Mouse (Mus musculus): ENCODE data around the gene Rsg1. TPM values are rescaled to one million over a fixed set of nuclear protein-coding genes. Genes with fewer than 3 reads are reported as not detected.

Gene Rsg1
- total and polyA plus RNA-seq, 2 experiments from 2014 or later: 1.3 TPM; not detected in 1

DNA sequence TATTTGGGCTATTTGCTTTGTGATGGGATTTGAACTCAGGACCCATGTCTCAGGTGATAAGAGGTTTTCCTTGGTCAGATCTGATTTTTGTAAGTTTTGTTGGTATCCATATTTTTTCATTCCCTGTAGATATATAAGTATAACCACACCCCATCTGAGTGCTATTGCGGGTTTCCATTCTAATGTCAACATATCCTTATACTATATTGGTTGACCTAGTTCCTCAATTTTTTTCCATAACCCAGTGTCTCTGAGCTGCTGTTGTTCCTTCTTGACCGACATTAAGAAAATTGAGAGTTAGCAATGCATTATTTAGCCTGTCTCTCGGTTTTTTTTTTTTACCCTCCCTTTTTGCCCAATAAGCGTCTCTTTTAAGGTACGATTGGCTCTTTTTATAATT is 9.0 kb downstream of the Rsg1 start:
- Histone ChIP-seq H3K9ac (replicated peaks; ENCODE audit: low read depth, low read length) (no peak overlapping the region), H3K4me1 (ENCODE audit: control insufficient read depth, insufficient read depth) (no peaks in the 10 kb centered on the region), H3K27ac (ENCODE audit: low read depth) (no peak overlapping the region), H3K27me3 (ENCODE audit: control insufficient read depth, insufficient read depth, low read length) (no peaks in the 10 kb centered on the region), H3K4me3 (ENCODE audit: low read depth, low read length) (no peak overlapping the region), H3K36me3 (replicated peaks; ENCODE audit: control insufficient read depth, insufficient read depth, low read length) (no peaks in the 10 kb centered on the region), H3K9me3 (replicated peaks; ENCODE audit: control insufficient read depth, low read length) (no peaks in the 10 kb centered on the region), H3K4me2 (ENCODE audit: low read depth, low read length) (no peak overlapping the region)
- WGBS: 86% methylated on average over 5 of the region's 5 CpGs
- ATAC-seq (ENCODE audit: insufficient read depth, low read depth) (no peak), DNase-seq (ENCODE audit: low spot score) (no peak)
- TF ChIP-seq EP300 (IDR thresholded peaks at IDR 0.05; ENCODE audit: low read depth) (no peak), CTCF (IDR thresholded peaks at IDR 0.05; ENCODE audit: low read depth) (no peak)

DNA sequence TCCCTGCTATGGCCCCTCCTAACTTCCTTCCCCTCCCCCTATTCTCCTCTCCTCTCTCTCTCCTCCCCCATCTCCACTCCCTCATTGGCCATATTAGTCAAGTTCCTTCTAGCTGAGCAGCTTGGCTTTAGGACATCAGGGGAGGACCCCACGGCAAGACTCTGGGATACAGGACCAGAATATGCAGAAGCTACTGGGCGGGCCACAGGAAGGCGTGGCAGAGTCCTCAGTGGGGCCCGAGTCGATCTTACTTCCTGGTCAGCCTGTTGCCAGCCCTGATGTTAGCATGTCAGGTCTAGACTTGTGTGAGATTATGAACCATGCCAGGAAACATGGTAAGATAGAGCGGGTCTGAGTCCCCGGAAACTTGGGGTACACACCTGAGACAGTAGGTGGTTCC is 14.9 kb downstream of the Rsg1 start:
- Histone ChIP-seq H3K36me3 (replicated peaks; ENCODE audit: control insufficient read depth, insufficient read depth, low read length) (no peaks in the 10 kb centered on the region), H3K9ac (replicated peaks; ENCODE audit: low read depth, low read length) (no peak overlapping the region), H3K27me3 (ENCODE audit: control insufficient read depth, insufficient read depth, low read length) (no peaks in the 10 kb centered on the region), H3K4me3 (ENCODE audit: low read depth, low read length) (no peak overlapping the region), H3K9me3 (replicated peaks; ENCODE audit: control insufficient read depth, low read length) (no peaks in the 10 kb centered on the region), H3K4me2 (ENCODE audit: low read depth, low read length) (no peak overlapping the region), H3K27ac (ENCODE audit: low read depth) (no peak overlapping the region), H3K4me1 (ENCODE audit: control insufficient read depth, insufficient read depth) (no peaks in the 10 kb centered on the region)
- ATAC-seq (ENCODE audit: insufficient read depth, low read depth): no peak
- TF ChIP-seq CTCF (IDR thresholded peaks at IDR 0.05; ENCODE audit: low read depth) (no peak), EP300 (IDR thresholded peaks at IDR 0.05; ENCODE audit: low read depth) (no peak)
- DNase-seq (ENCODE audit: low spot score): no peak
- WGBS: 77% methylated on average over 7 of the region's 7 CpGs

GRCm38 (mm10) chr4:141233196-141233595 is 19.4 kb downstream of the Rsg1 start:
- Histone ChIP-seq H3K4me1 (ENCODE audit: control insufficient read depth, insufficient read depth) (no peaks in the 10 kb centered on the region), H3K4me3 (ENCODE audit: low read depth, low read length) (no peak overlapping the region), H3K9me3 (replicated peaks; ENCODE audit: control insufficient read depth, low read length) (no peaks in the 10 kb centered on the region), H3K4me2 (ENCODE audit: low read depth, low read length) (no peak overlapping the region), H3K27me3 (ENCODE audit: control insufficient read depth, insufficient read depth, low read length) (peaks cover 5% of the 10 kb centered on the region), H3K36me3 (replicated peaks; ENCODE audit: control insufficient read depth, insufficient read depth, low read length) (no peaks in the 10 kb centered on the region), H3K27ac (ENCODE audit: low read depth) (no peak overlapping the region), H3K9ac (replicated peaks; ENCODE audit: low read depth, low read length) (no peak overlapping the region)
- DNase-seq (ENCODE audit: low spot score) (no peak), ATAC-seq (ENCODE audit: insufficient read depth, low read depth) (no peak)
- TF ChIP-seq CTCF (IDR thresholded peaks at IDR 0.05; ENCODE audit: low read depth): no peak
- no peak for TF ChIP-seq EP300 (IDR thresholded peaks at IDR 0.05; ENCODE audit: low read depth)
- 64% methylated on average over 4 of the region's 4 CpGs for WGBS

DNA sequence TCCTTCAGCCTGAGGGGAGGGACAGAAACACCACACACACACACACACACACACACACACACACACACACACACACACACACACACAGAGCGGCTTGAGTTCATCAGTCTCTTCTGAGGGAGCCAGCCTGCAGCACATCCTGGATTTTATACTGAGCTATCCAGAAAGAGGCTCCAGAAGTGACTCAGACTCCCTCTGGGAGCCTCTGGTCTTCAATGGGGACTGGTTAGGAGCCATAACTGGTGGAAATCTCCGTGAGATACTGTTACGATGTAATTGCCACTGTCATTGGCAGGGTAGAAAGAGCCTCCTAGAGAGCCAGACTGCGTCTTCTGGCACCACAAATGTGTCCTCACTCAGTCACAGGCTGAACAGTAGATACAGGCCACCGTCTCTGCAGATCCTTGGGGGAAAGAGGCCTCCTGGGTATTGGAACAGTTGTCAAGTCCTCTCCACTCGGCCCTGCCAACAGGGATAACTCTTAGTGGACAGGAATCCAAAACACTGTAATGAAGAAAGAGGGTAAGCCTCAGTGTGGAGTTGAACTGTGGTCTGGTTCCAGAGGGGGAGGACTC is 21.9 kb downstream of the Rsg1 start:
- WGBS: 46% methylated on average over 6 of the region's 6 CpGs
- no peak for ATAC-seq (ENCODE audit: insufficient read depth, low read depth)
- Histone ChIP-seq H3K4me1 (ENCODE audit: control insufficient read depth, insufficient read depth) (peaks cover 13% of the 10 kb centered on the region; the same call in 1 of the 2 replicates), H3K27me3 (ENCODE audit: control insufficient read depth, insufficient read depth, low read length) (peaks cover 15% of the 10 kb centered on the region), H3K27ac (ENCODE audit: low read depth) (no peak overlapping the region), H3K4me2 (ENCODE audit: low read depth, low read length) (no peak overlapping the region), H3K9ac (replicated peaks; ENCODE audit: low read depth, low read length) (no peak overlapping the region), H3K9me3 (replicated peaks; ENCODE audit: control insufficient read depth, low read length) (no peaks in the 10 kb centered on the region), H3K4me3 (ENCODE audit: low read depth, low read length) (no peak overlapping the region), H3K36me3 (replicated peaks; ENCODE audit: control insufficient read depth, insufficient read depth, low read length) (no peaks in the 10 kb centered on the region)
- no peak for DNase-seq (ENCODE audit: low spot score)
- no peak for TF ChIP-seq EP300 (IDR thresholded peaks at IDR 0.05; ENCODE audit: low read depth)
- TF ChIP-seq CTCF (IDR thresholded peaks at IDR 0.05; ENCODE audit: low read depth): no peak

DNA sequence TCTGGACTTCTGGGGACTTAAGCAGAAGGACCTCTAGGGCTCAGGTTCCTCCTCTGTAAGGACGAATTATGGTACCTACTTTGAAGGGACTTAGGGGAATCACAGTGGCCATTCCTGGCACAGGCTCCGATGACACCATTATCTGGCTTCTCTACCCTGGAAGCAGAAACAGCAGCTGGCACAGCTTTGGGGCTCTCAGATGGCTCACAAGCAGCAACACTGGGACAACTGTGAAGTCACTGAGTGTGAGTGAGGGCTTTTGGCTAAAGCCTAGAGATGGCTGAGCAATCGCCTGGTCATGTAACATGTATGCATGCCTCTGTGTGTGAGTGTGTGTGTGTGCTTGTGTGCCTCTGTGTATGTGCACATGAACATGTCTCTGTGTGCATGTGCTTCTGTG is 23.1 kb downstream of the Rsg1 start:
- WGBS: 64% methylated on average over 3 of the region's 3 CpGs
- Histone ChIP-seq H3K27ac (ENCODE audit: low read depth) (no peak overlapping the region), H3K27me3 (ENCODE audit: control insufficient read depth, insufficient read depth, low read length) (peaks cover 28% of the 10 kb centered on the region), H3K9me3 (replicated peaks; ENCODE audit: control insufficient read depth, low read length) (no peaks in the 10 kb centered on the region), H3K36me3 (replicated peaks; ENCODE audit: control insufficient read depth, insufficient read depth, low read length) (no peaks in the 10 kb centered on the region), H3K9ac (replicated peaks; ENCODE audit: low read depth, low read length) (no peak overlapping the region), H3K4me1 (ENCODE audit: control insufficient read depth, insufficient read depth) (peaks cover 13% of the 10 kb centered on the region; the same call in 1 of the 2 replicates), H3K4me2 (ENCODE audit: low read depth, low read length) (no peak overlapping the region), H3K4me3 (ENCODE audit: low read depth, low read length) (no peak overlapping the region)
- ATAC-seq (ENCODE audit: insufficient read depth, low read depth): no peak
- no peak for DNase-seq (ENCODE audit: low spot score)
- TF ChIP-seq CTCF (IDR thresholded peaks at IDR 0.05; ENCODE audit: low read depth): no peak
- no peak for TF ChIP-seq EP300 (IDR thresholded peaks at IDR 0.05; ENCODE audit: low read depth)
